Mouse (Mus musculus): Measurements from ENCODE around the gene Trh. TPM values are rescaled to one million over a fixed set of nuclear protein-coding genes. Genes with fewer than 3 reads are reported as not detected.
A peak's percentile ranks its signal among the peaks of the same experiment; 100 is the strongest.

Gene Trh
- polyA plus RNA-seq (2012; rRNA removed) = not detected in 2 replicates

DNA sequence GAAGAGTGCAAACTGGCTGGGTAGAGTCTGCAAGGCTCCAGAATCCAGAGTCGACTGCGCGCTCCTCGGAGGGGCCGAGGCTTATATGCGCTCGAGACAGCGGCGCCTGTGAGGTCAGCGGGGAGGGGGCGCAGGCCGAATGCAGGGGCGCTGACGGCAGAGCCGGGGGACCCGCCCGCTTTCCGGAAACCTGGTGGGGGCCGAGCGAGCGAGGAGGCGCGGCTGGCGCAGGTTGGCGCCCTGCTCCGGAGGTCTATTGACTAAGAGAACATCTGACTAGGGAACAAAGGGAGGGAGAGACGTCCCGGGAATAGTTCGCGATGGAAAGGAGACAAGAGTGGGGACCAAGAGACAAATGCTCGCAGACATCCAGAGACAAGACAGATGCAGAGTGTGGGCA lies at the start of gene Trh:
Gene Trh, minus strand, starts transcription at position 60 of the 400 bp plus-strand sequence.
- DNase-seq (ENCODE audit: low read depth, low spot score) = no peak
- 2% methylated on average over 31 of the region's 31 CpGs for WGBS

- DNase-seq (ENCODE audit: low read depth, low spot score) = no peak
- 33% methylated on average over 3 of the region's 3 CpGs for whole genome bisulfite sequencing
These were observed 46.4 kb upstream of the Trh start for GRCm38 (mm10) chr6:92290826-92291225.

- DNase-seq (ENCODE audit: low read depth, low spot score) = no peak
- WGBS = 48% methylated on average over 4 of the region's 4 CpGs
These were observed 42.4 kb upstream of the Trh start for GRCm38 (mm10) chr6:92286889-92287288.

GRCm38 (mm10) chr6:92286258-92286888 lies 41.9 kb upstream of the Trh start:
- WGBS = 36% methylated on average over 4 of the region's 4 CpGs

GRCm38 (mm10) chr6:92285559-92285958 lies 41.1 kb upstream of the Trh start:
- no peak for DNase-seq (ENCODE audit: low read depth, low spot score)
- WGBS = 58% methylated on average over 4 of the region's 4 CpGs

More at GRCm38 (mm10) chr6:92286258-92286888, 41.9 kb upstream of the Trh start:
- DNase-seq (ENCODE audit: low read depth, low spot score) = no peak

- WGBS = 15% methylated on average over 1 of the region's 1 CpGs
- no peak for DNase-seq (ENCODE audit: low read depth, low spot score)
These were observed 32.7 kb upstream of the Trh start for GRCm38 (mm10) chr6:92277179-92277578.

GRCm38 (mm10) chr6:92273652-92274322 lies 29.3 kb upstream of the Trh start:
- WGBS = 77% methylated on average over 6 of the region's 6 CpGs
- no peak for DNase-seq (ENCODE audit: low read depth, low spot score)

- 83% methylated on average over 3 of the region's 3 CpGs for WGBS
- no peak for DNase-seq (ENCODE audit: low read depth, low spot score)
These were observed 28.2 kb upstream of the Trh start for GRCm38 (mm10) chr6:92272601-92273000.

DNA sequence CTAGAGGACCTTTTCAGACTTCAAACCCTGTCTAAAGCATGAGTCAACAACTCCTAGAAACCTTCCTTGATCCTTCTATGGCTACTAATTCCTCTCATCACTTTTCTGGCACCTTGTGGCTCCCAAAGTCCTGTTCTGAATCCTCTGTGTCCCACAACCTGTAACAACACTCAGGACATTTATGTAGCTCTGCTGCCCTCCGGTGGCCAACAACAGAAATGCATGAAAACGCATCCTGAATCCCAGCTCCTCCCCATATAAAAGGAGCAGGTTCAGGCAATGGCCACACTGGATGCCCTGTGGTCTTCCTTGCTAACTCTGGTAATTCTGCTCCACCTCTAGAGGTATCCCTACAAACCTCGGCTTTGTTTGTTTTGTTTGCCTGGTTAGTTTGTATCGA lies 24.6 kb upstream of the Trh start:
- 6% methylated on average over 4 of the region's 4 CpGs for WGBS
- DNase-seq (ENCODE audit: low read depth, low spot score) = peak; percentile 32

- no peak for DNase-seq (ENCODE audit: low read depth, low spot score)
- WGBS = 56% methylated on average over 1 of the region's 1 CpGs
These were observed 23.6 kb upstream of the Trh start for GRCm38 (mm10) chr6:92268001-92268400.

GRCm38 (mm10) chr6:92261162-92261843 lies 16.9 kb upstream of the Trh start:
- no peak for DNase-seq (ENCODE audit: low read depth, low spot score)
- 51% methylated on average over 4 of the region's 4 CpGs for WGBS

DNA sequence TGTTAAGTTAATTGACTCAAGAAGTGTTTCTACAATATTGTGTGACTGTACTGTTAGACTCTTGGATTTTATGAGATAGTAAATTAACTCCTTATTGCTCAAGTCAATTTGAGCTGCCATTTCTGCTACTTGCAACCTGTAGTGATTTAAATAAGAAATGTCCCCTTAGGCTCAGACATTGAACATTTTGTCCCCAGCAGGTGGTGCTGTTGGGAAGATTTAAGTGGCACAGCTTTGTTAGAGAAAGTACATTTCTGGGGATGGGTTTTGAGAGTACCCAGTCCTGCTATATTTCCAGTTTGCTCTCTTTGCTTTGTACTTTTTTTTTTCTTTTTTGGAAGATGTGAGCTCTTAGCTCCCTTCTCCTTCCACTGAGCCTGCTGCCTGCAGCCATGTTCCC lies 10.9 kb upstream of the Trh start:
- no peak for DNase-seq (ENCODE audit: low read depth, low spot score)

- WGBS = 57% methylated on average over 3 of the region's 3 CpGs
- DNase-seq (ENCODE audit: low read depth, low spot score) = no peak
These were observed 8.9 kb upstream of the Trh start for GRCm38 (mm10) chr6:92253253-92253870.

DNA sequence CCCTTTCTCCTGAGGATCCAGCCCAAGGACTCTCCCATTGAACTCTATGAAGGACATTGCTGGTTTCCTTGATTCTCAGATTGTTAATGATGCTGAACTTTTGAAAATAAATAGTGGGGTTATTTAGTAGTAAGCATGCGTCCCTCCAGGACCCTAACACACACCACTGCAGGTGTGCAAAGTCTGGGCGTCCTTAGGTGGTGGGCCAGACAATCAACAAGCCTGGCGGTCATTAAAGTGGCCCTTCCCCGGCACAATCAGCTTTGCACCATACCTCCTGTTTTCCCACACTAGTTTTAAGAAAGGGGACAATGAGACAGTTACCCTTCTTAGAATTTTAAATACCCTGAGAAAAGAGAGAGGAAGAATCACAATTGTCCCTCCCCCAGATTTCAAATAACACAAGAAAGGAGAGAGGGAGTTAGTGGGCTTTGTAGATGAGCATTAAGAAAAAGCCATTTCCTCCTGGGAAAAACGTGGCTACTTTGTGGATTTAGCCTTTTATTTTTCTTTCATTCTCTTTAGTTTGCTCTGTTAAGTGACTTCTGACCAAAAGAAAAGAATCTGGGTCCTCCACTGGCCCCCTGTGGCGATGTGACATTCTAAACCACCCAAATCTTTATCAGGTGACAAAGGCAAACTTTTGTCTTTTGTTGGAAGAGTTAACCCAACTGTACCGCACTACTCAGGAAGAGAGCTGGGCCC lies 2.9 kb upstream of the Trh start:
- DNase-seq (ENCODE audit: low read depth, low spot score) = no peak
- WGBS = 35% methylated on average over 7 of the region's 7 CpGs

- DNase-seq (ENCODE audit: low read depth, low spot score) = no peak
- WGBS = 33% methylated on average over 3 of the region's 3 CpGs
These were observed 1.9 kb upstream of the Trh start for GRCm38 (mm10) chr6:92246335-92246734.

DNA sequence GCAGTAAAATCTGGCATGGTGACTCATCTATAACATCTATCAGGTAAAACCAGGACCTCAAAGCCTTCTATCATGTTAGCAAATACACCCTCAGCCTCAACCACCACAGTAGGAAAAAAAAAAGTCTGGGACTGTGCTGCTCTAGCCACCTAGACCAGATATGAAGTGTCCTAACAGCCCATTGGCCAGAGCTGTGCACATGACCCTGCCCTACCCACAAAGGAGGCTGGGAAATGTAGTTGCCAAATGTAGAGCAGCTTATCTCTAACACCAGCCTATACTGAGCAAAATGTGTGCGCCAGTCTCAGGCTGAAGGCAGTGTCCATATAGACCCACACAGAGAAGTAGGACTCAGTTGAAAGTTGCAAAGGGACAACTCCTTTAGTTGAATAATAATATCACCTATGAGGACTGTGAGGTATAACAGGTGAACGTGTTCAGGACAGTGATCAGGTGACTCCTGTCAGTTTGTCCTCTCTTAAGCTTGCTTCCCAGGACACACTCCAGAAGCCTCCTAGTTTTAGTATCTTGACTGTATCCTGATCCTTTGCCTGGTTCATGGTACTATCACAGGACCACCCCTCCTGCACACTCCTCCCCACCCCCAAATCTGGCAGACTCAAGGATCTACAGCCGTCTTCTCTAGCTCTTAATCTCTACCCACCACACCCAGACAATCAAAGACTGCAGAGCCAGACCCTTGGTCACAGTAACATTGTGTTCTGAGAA lies 3.1 kb downstream of the Trh start:
- WGBS = 49% methylated on average over 3 of the region's 3 CpGs
- DNase-seq (ENCODE audit: low read depth, low spot score) = peak; percentile 8

DNA sequence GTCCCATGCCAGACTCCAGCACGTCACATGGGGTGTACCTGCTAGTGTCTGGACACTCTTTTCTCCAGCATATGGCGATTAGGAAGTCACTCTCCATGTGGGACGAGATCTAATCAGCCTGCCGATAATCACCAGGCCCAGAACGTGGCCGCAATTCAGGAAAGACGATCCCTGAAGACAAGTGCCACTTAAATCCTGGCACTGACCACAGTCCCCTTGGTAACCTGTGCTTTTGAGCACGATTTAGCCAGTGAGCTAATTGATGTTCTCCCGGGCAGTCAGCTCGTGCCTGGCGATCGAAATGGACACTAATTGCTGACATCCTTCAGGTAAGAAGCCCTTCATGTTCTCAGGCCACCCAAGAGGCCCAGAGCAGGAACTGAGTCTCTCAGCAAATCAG lies 9.4 kb downstream of the Trh start:
- 65% methylated on average over 12 of the region's 12 CpGs for WGBS
- DNase-seq (ENCODE audit: low read depth, low spot score) = no peak

DNA sequence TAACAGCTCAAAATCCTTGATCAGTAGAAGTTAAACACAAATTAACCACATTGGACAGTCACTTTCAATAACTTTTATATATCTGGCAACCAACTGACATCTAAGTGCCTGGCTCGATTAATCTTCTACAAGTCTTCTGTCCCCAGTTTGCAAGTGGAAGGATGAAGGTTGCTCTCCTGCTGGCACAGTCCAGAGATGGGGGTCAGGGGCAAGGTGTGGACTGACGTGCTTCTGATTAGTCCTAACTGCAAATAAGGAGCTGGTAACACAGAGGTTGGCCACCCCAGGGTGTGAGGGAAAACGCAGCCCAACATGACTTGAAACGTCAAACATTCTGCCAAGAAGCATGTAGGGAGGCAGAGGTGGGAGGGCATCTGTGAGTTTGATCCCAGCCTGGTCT lies 12.7 kb downstream of the Trh start:
- WGBS = 69% methylated on average over 4 of the region's 4 CpGs
- no peak for DNase-seq (ENCODE audit: low read depth, low spot score)

DNA sequence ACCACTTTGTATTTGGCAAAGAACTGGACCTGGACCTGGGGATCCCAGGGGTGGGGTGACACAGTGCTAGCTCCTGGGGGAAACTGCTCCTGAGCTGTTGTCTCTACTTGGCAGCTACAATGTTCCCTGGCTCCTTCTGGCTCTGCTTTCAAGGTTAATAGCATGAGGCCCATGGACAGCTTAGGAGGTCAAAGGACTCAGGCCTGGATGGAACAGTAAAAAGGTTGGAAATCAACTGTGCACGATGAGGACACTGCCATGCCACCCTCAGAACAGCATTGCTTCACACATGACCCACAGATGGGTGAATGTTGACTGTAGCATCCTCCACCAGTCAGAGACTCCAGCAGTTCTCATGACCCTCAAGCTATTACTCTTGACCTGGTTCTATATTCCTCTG lies 13.1 kb downstream of the Trh start:
- 43% methylated on average over 1 of the region's 1 CpGs for WGBS

More for the DNA sequence above, 13.1 kb downstream of the Trh start:
- no peak for DNase-seq (ENCODE audit: low read depth, low spot score)

Data from large intestine, adult 2 months (tissue).